ENCODE assay signal across 8 mouse cellular contexts in genomic region chr4:141077681-141078509, GRCm38 (mm10). TPM values are rescaled to one million over a fixed set of nuclear protein-coding genes. Genes with fewer than 3 reads are reported as not detected.
DNase-seq lines count a peak whose midpoint lies in the region; ATAC-seq and TF ChIP-seq lines count a peak whose summit lies in the region.

Gene Necap2 (minus strand): TSS chr4:141078357.

- ATAC-seq in embryonic facial prominence, embryonic 15.5 days (ENCODE audit: insufficient number of reproducible peaks, low FRiP score, low TSS enrichment, low read depth) = peak; percentile 91
- ATAC-seq in kidney, embryonic 14.5 days (ENCODE audit: low FRiP score, low TSS enrichment) = peak; percentile 91
- peak; percentile 89 for ATAC-seq in limb, embryonic 15.5 days (ENCODE audit: insufficient number of reproducible peaks, low FRiP score, low TSS enrichment, low read depth)

- H3K4me1 ChIP-seq in bone marrow, adult 2 months (ENCODE audit: control insufficient read depth, insufficient read depth, low read length) = peaks cover 2% of the 10 kb centered on the region; the same call in 1 of the 2 replicates
- peaks cover 24% of the 10 kb centered on the region for H3K4me1 ChIP-seq in embryonic facial prominence, embryonic 15.5 days
- H3K4me1 ChIP-seq in kidney, embryonic 14.5 days (ENCODE audit: control insufficient read depth, insufficient read depth, low read length) = peaks cover 11% of the 10 kb centered on the region
- peaks cover 24% of the 10 kb centered on the region for H3K4me1 ChIP-seq in limb, embryonic 15.5 days

- no peaks in the 10 kb centered on the region for H3K9me3 ChIP-seq in embryonic facial prominence, embryonic 15.5 days (replicated peaks)
- H3K9me3 ChIP-seq in kidney, embryonic 14.5 days (ENCODE audit: control insufficient read depth, low read length) = no peaks in the 10 kb centered on the region
- H3K9me3 ChIP-seq in limb, embryonic 15.5 days = no peaks in the 10 kb centered on the region

- peak within 1 kb of the TSS; percentile 95 for H3K4me2 ChIP-seq in embryonic facial prominence, embryonic 15.5 days (replicated peaks)
- peak within 1 kb of the TSS; percentile 97 for H3K4me2 ChIP-seq in kidney, embryonic 14.5 days (replicated peaks; ENCODE audit: low read depth, low read length)
- peak within 1 kb of the TSS; percentile 90 for H3K4me2 ChIP-seq in limb, embryonic 15.5 days

- under 1% methylated on average over 67 of the region's 67 CpGs for WGBS in bone marrow, adult 2 months
- WGBS in embryonic facial prominence, embryonic 15.5 days = under 1% methylated on average over 67 of the region's 67 CpGs
- under 1% methylated on average over 67 of the region's 67 CpGs for WGBS in kidney, embryonic 14.5 days
- under 1% methylated on average over 67 of the region's 67 CpGs for WGBS in limb, embryonic 15.5 days

- peak within 1 kb of the TSS; percentile 99 for H3K4me3 ChIP-seq in bone marrow, adult 2 months (replicated peaks; ENCODE audit: control insufficient read depth, low read depth, low read length)
- H3K4me3 ChIP-seq in embryonic facial prominence, embryonic 15.5 days (replicated peaks) = peak within 1 kb of the TSS; percentile 95
- peak within 1 kb of the TSS; percentile 99 for H3K4me3 ChIP-seq in kidney, embryonic 14.5 days (ENCODE audit: low read length)
- peak within 1 kb of the TSS; percentile 95 for H3K4me3 ChIP-seq in limb, embryonic 15.5 days

- TF ChIP-seq POLR2A in bone marrow, adult 2 months (IDR thresholded peaks at IDR 0.05; ENCODE audit: borderline replicate concordance, control insufficient read depth, low read depth, low read length) = peak; percentile 96

- peaks cover 14% of the 10 kb centered on the region for H3K36me3 ChIP-seq in embryonic facial prominence, embryonic 15.5 days
- peaks cover 22% of the 10 kb centered on the region; the same call in 1 of the 2 replicates for H3K36me3 ChIP-seq in kidney, embryonic 14.5 days (ENCODE audit: control insufficient read depth, insufficient read depth, low read length)
- peaks cover 21% of the 10 kb centered on the region for H3K36me3 ChIP-seq in limb, embryonic 15.5 days

- H3K27ac ChIP-seq in bone marrow, adult 2 months (ENCODE audit: control insufficient read depth, insufficient read depth, low read depth, low read length, poor library complexity) = peak within 1 kb of the TSS; percentile 90
- H3K27ac ChIP-seq in embryonic facial prominence, embryonic 15.5 days (replicated peaks) = peak within 1 kb of the TSS; percentile 63
- peak within 1 kb of the TSS; percentile 42; the same call in 1 of the 2 replicates for H3K27ac ChIP-seq in kidney, embryonic 14.5 days (ENCODE audit: low read depth, low read length)
- peak within 1 kb of the TSS; percentile 71 for H3K27ac ChIP-seq in limb, embryonic 15.5 days

- peak; percentile 61 for TF ChIP-seq CTCF in bone marrow, adult 2 months (IDR thresholded peaks at IDR 0.05; ENCODE audit: control insufficient read depth, insufficient read depth, low read length)

- H3K27me3 ChIP-seq in embryonic facial prominence, embryonic 15.5 days = no peaks in the 10 kb centered on the region
- H3K27me3 ChIP-seq in kidney, embryonic 14.5 days (ENCODE audit: control insufficient read depth, insufficient read depth, low read length) = no peaks in the 10 kb centered on the region
- no peaks in the 10 kb centered on the region for H3K27me3 ChIP-seq in limb, embryonic 15.5 days

- H3K9ac ChIP-seq in embryonic facial prominence, embryonic 15.5 days = peak within 1 kb of the TSS; percentile 93
- peak within 1 kb of the TSS; percentile 87 for H3K9ac ChIP-seq in kidney, embryonic 14.5 days (ENCODE audit: low read depth, low read length)
- peak within 1 kb of the TSS; percentile 68 for H3K9ac ChIP-seq in limb, embryonic 15.5 days

- peak; percentile 95 for DNase-seq in 416B (ENCODE audit: low read depth)
- DNase-seq in heart, adult 9 months (ENCODE audit: low spot score in 2 of 2) = peak; percentile 94
- DNase-seq in monocyte, adult 2 months (ENCODE audit: low read depth in 1 of 2, low spot score in 2 of 2) = peak; percentile 85 to 91
- DNase-seq in spleen, postnatal 36 days (ENCODE audit: low spot score in 2 of 2) = peak; percentile 93 to 95

RNA-seq across cellular contexts. Expression of gene Necap2, which starts in this region (rescaled TPM):
- polyA plus RNA-seq in bone marrow, adult 2 months (2011; ENCODE audit: insufficient read depth, insufficient read length, low replicate concordance, missing spikeins) = 69.2 and 91.5 TPM in 2 replicates
- polyA plus RNA-seq in embryonic facial prominence, embryonic 15.5 days (2015; fragmentation: Nextera tagmentation; extraction: Ambion mirVana) = 88.0 and 93.4 TPM in 2 replicates
- 64.4 and 79.8 TPM in 2 replicates for polyA plus RNA-seq in kidney, embryonic 14.5 days (2014; fragmentation: Nextera tagmentation; extraction: Ambion mirVana)
- polyA plus RNA-seq in limb, embryonic 15.5 days (2015; fragmentation: Nextera tagmentation; extraction: Ambion mirVana) = 95.8 and 104 TPM in 2 replicates

Comparison
In these comparisons a context has a peak if more than half of its experiments do, and no peak if none do; other contexts are left out.
1. Peak in every context shown above with its lines: DNase-seq, ATAC-seq, H3K4me3 ChIP-seq and H3K27ac ChIP-seq.